Mouse (Mus musculus): Measurements from ENCODE around the gene Elac2.

DNA sequence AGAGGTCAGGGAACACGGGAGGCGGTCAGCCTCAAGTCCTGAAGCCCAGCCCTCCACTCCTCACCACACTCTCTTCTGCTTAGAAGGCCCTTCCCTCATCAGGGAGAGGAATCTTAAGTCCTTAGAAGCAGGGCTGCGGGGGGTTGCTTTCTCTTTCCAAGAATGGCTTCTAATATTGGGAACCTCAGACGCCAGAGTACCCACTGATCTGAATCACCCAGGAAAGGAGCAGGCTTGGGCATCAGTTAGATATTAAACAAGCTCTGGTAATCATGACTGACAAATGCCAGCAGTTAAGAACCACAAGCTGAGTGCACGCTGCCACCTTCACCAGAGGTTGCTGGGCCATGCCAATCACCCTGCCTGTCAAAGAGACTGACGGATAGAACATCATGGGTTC lies 35.1 kb downstream of the Elac2 start:
- TF ChIP-seq CTCF (conservative IDR thresholded peaks at IDR 0.05; ENCODE audit: insufficient read depth, insufficient read length, low read depth, low read length), result no peak
- no peak for TF ChIP-seq POLR2A (IDR thresholded peaks at IDR 0.05; ENCODE audit: low read depth, low read length)
